Mouse (Mus musculus) layer of hippocampus, adult 11-12 months (tissue): ENCODE results near the gene Ctc1.
"Not testable (repeated sequence)": the region's sequence is repeated elsewhere in the genome, so short reads cannot be mapped to it uniquely, and the experiment has no call there.

Experiments
- DNase-seq: peaks from one replicate; pipeline ENCODE4 v3.0.0; 2022; ENCODE audit warnings: low spot score

Gene Ctc1

DNA sequence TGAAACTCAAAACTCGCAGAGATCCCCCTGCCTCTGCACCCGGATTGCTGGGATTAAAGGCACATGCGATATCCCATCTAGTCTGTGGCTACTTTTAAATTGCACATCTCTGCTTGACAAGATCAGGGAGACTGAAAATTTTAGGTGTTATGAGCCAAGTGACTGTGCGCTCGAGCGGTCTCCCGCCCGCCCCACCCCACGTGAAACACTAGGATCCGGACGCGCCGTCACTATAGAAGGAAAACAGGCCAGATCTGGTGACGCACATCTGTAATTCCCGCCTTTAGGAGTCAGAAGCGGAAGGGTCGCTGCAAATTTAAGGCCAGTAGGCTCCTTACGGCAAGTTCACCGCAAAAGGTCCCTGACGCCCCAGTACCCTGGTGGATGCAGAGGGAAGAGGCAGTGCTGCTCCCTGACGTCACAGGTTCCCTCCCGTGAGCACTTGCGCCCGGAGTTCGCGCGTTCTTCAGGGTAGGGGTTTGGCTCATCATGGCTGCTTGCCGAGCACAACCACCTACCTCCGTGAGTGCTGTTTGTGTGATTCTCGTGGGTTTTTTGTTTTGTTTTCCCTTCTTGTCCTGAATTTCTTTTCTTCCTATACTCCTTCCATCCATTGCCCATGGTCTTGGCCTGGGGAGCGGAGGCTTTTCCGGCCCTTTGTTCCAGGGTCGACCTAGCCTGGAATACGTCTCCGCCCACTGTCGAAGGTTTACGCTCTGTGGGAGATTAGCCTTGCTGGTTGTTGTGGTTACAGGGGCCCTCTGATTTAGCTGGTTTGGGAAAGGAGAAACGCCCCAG is at the start of gene Ctc1:
Gene Ctc1, plus strand, starts transcription at position 268 of the 798 bp plus-strand sequence.
- peak; percentile 88 for DNase-seq

DNA sequence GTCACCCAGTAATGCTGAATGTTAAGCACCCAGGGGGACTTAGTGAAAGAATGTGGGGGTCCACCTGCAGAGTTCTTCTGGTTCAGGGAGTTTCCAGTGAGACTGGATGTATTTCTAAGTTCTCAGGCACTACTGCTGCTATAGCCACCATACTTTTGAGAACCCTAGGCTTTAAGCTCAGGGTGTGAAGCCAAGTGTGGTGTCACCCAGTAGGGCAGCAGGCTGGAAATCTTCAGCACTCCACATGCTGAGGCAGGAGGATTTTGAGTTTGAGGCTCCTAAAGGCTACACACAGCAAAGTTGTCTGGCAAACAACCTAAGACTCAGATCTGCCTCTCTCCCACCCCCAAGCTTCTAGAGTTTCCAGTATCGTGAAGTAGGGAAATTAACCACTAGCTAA is 49.2 kb upstream of the Ctc1 start:
- DNase-seq = no peak

DNA sequence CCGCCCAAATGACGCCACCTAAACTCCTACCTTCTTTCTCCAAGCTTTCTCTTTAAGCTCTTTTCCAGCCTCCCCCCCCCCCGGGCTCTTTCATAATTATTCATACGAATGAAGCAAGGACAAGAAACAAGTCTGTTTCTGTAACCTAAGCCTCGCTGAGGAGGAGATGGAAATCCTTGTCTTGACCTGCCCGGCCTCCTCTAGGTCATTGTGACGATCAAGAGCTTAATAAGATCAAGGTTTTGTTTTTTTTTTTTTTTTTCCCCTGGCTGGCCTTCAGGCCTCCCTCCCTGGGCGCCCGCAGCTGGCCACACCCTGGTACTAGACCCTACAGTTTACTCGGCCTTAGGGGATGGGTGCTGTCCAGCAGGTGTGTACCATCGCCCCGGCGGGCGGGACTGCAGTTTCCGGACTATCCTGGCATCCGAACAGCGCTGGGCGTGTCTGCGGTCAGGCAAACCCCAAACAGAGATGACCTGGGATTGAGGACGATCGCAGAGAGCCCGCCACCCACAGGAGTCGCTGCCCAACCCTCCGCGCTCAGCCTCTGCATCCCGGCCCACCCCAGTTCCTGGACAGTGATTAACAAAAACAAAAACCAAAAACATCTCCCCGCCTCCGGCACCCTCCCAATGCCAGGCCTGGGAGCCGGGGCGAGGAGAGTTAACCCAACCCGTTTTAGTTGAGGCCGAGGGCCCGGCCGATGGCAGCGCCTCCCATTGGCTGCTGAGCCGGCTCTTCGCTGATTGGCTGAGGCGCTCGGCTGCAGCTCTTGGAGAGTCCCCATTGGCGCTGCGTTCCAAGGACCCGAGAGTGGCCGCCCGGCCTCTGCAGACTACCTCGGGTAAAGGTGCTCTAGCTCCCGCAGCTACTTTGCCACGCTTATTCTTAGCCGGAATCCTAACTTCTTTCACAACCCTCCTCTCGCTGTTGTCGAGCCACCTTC is 48.1 kb upstream of the Ctc1 start, which contains the start of gene Slc25a35:
Gene Slc25a35, plus strand, starts transcription at position 795 of the 946 bp plus-strand sequence.
- DNase-seq = peak; percentile 89

DNA sequence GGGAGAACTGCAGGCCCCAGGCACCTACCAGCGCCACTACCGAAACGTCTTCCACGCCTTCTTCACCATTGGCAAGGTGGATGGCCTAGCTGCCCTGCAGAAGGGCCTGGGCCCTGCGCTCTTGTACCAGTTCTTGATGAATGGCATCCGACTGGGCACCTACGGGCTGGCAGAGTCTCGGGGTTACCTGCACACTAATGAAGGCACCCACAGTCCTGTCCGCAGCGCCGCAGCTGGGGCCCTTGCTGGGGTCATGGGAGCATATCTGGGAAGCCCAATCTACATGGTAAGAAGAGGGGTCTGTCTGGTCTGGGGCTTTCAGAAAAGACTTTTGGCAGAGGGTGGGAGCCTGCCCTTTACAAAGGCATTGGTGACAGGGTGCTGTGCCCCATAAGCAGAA is 47.0 kb upstream of the Ctc1 start:
- DNase-seq = no peak

DNA sequence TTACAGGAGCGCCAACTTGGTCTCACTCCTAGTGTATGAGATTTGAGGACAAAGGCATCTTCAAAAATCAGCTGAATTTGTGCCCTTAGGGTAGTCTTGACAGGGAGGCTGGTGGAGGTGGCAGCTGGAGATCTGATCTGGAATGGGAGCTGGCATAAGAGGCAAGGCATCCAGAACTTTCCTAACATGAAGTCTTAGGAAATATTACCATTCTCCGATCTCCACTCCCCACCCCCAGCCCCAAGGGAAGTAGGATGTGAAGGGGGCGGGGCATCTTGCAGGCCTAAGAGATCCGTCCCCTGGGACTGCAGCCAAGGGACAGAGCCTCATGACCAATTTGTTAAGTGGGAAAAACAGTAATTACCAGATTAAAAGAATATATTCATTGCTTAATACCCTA is 45.5 kb upstream of the Ctc1 start:
- DNase-seq = no peak

DNA sequence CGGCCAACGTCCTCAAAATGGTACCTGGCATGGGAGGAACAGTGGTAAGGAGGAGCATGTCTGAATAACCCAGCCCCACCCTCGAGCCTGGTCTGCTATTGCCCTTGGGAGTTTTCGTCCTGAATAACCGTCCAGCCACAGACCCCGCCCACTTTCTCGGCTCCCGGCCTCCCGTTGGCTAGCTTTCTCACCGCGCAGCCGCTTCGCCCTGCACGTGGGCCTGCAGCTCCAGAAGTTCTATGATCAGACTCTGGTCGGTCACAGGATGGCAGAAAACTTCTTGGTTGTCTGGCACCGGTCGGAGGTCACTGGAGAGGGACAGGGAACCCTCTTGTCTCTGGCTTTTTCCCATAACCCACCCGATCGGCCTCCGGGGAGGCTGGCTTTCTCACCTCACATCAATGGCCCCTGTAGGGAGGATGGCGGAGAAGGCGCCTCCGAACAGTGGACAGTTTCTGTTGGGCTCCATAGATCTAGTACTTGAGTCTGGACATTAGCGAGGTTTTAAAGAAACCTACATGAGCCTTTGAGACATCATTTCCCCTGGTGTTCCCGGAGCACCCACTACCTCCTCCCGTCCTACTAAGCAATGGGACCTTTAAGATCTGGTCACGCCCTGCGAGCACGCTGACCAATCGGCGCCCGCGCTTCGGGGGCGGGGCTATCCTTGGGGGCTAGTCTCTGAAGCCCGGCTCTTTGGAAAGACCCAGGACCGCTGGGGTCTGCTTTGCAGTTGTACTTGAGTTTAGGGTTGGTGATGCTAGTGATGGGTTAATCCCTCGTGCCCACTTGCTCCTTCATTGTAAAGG is 42.3 kb upstream of the Ctc1 start:
- DNase-seq = peak; percentile 84

DNA sequence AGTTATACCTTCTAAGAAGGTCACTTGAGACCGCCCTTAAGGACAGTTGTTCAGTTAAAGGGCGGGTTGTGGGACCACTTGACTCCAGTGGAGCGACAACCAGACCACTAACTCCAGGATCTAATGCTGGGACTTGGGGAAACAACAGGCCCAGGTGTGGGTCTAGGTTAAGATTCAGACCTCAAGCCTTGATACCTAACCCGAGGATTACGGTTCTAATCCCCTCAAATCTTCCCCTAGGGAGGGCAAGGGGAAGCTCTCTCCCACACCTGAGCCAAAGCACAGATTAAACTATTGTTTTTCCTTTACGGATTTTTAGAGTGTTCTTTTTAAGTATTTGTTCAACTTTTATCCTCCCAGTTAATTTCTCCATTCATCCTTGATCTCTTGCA is 41.7 kb upstream of the Ctc1 start:
- no peak for DNase-seq

DNA sequence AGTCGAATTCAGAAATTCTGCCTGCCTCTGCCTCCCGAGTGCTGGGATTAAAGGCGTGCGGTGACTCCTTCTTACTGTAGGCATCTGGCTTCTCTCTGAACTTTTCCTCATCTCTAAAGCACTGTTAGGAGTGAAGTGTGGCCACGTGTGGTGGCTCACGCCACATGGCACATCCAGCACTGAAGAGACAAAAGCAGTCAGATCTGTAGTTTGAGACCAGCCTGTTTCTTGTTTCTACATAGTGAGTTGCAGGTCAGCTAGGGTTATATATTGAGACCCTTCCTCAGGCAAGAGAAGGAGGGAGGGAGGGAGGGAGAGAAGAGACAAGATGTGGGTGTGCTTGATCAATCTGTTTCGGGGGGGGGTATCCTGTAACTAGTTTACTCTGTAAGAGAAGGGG is 40.6 kb upstream of the Ctc1 start, which contains the start of gene Rangrf:
Gene Rangrf, minus strand, starts transcription at position 101 of the 400 bp plus-strand sequence.
- no peak for DNase-seq

DNA sequence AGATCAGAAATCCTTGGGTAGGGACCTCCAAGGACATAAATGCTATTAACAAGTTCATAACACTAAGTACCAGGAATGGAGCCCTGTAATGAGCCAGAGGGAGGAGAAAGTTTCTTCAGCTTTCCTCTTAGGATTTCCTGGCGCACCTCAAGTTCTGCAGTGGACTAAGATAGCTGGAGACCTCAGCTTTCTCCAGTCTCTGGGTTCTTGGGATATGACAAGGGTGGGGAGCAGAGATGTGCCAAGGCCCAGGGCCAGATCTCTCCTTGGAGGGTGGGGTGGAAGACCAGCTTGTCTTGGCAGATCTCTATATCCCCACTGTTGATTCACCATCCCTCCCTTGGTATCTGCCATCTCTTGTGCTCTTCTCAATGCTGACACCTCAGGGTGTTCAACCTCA is 40.1 kb upstream of the Ctc1 start:
- DNase-seq = no peak

DNA sequence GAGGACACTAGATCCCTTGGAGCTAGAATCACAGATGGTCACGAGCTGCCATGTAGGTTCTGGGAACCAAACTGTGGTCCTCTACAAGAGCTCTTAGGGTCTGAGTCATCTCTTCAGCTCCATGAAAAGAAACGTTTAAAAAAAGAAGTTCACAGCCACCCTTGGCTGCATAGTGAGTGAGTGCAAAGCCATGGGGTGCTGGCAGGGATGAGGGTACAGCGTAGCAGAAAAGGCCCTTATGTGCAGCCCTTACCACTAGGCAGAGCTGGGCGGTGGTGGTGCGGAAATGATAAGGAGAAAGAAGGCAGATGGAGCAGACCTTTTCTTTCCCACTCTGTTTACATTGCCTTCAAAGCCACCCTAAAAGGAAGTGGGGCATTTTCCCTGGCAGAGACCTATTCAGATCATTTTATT is 36.4 kb upstream of the Ctc1 start:
- DNase-seq = no peak

DNA sequence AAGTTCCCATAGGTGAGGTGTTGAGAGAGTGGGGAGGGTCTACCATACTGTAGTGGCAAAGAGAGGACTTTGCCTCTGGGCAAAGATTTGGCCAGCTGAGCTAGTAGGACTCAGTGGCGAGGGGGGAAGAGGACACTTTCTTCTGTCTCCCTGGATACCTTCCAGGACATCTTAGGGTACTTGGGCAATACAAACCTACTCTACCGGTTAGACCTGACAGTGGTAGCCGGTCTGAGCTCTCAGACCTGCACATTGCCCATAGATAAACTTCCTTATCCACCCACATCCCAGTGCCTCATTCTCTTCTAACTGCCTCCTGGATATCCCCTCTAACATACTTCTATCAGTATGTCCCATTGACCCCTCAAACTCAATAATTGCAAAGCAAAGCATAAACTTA is 34.8 kb upstream of the Ctc1 start:
- DNase-seq = no peak

DNA sequence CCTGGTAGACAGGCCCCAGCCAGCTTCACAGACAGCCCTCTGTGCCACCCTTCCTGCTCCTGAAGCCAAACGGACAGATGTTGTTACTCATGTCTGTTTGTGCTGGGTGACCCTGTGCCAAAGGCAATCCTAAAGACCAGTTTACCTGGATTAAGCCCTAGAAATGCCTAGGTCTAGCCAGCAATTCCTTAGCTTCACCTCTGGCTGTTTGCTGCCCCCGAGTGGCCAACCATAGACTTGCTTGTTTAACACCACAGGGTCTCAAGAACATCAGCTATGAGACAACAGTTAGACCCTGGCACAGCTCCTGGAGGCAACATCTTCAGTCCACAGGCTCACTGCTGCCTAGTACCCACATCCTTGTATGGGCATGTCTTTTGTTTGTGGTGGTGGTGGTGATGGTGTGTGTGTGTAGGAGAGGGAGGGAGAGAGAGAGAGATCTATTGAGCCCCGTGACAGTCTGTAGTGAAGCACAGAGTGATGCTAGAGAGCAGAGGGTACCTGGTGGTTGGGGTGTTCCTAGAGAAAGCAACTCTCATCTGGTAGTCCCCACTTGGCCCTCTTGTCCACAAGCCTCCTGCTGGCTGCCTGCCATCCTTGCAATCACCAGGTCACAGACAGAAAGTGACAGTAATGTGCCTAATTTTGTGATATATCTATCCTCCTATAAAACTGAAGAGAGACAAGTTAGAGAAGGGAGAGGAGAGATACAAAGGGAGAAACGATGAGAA is 32.9 kb upstream of the Ctc1 start:
- peak; percentile 71 for DNase-seq

DNA sequence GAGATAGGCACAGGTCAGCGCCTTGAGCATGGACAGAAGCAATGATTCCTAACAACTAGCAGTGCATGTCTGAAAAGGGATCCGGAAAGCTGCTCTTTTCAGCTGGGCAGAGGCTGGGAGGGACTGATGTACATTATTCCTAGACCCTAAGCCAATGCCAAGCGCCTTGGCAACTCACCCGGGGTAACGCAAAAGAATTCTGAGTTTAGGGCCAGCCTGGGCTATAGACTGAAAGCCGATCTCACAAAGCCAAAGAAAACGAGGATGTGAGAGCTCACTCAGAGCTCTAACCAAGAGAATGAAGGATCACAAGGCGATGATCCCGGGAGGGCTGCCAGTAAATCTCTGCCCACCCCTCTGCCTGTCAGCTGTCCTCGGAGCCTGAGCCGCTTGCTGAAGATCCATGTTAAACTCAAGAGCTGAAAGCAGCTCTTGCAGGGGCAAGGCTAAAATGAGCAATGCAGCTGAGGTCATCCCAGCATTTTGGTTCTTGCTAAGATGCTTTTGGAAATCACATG is 28.3 kb upstream of the Ctc1 start:
- DNase-seq = no peak

DNA sequence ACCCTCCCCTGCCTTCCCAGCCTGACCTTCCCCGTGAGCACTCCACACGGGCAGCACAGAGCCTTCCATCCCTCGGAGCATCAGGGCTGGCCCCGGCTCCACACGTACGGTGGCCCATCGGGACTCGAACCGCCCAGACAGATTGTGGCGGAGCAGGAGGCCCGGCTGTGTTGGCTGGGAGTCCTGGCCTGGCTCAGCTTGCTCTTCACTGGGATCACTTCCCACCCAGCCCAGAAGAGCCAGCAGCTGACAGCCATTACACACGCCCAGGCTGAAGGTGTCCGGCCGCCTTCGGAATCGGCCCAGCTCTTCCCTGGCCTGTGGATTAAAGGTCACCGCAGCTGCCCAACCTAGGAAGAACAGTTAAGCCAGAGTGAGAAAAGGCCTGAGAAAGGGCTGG is 27.4 kb upstream of the Ctc1 start:
- DNase-seq = no peak

DNA sequence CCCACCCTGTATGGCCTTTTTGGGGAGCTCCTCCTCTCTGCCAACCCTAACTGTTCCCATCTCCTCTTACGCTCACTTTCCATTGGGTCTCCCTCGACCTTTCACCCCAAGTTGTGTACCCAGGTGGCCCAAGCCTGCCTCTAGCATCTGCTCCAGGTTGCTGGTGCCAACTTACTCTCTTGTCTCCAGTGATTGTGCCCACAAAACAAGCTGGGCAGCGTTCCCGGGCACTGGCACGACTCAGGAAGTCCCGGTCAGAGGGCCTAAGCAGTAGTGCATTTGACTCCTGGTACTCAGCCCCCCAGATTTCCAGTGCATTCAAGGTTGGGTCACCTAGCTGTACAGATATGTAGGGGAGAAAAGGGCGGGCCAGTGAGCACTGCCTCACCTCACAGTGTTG is 22.6 kb upstream of the Ctc1 start:
- DNase-seq = no peak

DNA sequence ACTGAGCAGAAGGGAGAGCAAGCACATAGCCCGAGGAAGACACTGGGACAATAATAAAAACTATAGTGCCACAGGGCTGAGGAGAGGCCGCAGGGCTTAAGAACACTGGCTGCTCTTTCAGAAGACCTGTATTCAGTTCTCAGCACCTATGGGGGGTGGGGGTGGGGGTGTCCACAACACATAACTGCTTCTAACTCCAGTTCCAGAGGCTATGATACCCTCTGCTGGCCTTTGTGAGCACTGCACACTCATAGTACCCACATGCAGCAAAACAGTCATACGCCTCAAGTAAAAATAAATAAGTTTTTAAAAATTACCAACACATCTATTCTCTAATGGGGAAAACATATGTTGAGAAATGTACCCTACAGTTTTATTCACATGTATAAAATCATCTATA is 21.3 kb upstream of the Ctc1 start:
- no peak for DNase-seq

DNA sequence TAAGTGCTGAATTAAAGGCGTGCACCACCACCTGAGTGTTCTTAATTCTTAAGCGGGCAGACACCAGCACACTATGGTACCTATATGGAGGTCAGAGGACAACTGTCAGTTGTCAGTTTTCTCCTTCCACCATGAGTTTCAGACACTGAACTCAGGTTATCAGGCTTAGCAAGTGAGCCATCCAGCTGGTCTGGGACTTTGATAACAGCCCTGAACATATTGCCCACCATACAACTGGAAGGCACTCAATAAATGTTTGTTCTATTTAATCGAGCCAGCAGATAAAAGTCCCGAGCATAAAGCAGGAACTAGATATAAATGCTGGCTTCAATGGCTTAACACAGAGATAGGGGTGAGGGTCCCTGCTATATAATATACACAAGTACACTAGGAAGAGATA is 18.6 kb upstream of the Ctc1 start:
- DNase-seq = no peak

DNA sequence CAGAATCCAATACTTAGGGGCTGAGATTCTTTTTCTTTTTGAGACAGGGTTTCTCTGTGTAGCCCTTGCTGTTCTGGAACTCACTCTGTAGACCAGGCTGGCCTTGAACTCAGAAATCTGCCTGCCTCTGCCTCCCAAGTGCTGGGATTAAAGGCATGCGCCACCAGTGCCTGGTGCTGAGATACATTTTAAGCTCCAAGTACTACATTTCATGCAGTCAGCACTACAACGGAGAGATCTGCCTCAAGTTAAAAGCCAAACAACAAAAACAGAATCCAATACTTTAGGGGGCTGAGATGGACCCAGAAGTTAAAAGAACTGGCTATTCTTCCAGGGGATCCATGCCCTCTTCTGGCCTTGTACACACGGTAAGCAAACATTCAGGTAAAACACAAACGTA is 12.9 kb upstream of the Ctc1 start:
- DNase-seq = not testable (repeated sequence)

DNA sequence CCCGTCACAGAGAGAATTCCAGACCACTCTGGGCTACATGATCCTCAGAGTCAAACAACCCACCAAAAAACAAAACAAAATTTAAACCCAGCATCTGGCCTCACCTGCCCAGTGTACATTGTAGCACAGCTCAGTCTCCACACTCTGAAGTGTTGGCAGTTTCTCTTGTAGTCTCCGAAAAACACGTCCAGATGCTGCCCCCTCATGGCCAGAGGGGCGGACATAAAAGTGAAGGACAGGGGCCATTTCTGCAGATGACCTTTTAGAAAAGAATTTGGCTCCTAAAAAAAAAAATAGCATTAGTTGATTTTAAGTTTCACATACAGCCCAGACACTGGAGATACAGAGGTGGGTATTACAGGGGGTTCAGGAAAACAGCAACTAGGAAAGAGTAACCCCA is 12.1 kb upstream of the Ctc1 start:
- DNase-seq = no peak

DNA sequence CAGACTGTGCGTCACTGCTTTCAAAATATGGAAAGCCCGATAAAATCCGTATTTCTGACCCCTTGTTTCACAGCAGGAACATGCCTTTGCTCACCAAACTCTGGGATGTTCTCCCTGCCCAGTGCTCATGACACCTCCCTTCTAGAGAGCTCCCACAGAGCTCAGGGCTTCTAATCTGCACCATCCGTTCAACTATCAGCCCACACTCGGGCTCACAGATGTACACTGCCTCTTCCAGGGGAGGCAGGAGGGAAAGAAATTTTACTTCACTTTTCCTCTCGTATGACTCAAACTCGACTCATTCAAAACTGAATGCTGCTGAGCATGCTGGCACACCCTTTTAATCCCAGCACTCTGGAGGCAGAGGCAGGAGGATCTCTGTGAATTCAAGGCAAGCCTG is 10.5 kb upstream of the Ctc1 start:
- no peak for DNase-seq

DNA sequence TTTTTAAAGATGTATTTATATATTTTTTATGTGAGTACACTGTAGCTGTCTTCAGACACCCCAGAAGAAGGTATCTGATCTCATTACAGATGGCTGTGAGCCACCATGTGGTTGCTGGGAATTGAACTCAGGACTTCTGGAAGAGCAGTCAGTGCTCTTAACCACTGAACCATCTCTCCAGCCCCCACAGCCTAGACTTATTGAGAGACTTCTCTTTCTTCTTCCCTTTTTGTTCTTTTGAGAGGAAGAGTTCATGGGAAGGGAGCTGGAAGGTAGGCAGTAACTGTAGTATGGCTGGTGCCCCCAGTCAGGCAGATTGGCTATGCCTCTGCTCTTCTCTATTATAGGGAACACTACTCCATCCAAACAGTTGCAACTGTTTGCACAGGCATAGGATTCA is 9.1 kb upstream of the Ctc1 start:
- not testable (repeated sequence) for DNase-seq
